Mouse (Mus musculus) limb, embryonic 13.5 days (tissue): ENCODE measurements around the gene Pde11a. TPM values are rescaled to one million over a fixed set of nuclear protein-coding genes. Genes with fewer than 3 reads are reported as not detected.

ENCODE experiments used
- ATAC-seq: fragments of 200-750 bp; cut with Nextera tagmentation; 2 replicates; pipeline ENCODE4 v1.8.0; 2017; ENCODE audit warnings: low read depth, moderate number of reproducible peaks, moderate TSS enrichment; ENCODE audit not compliant: low FRiP score
- H3K27ac ChIP-seq: fragments of 300-500 bp; sonication (generic); 2 replicates; pipeline ENCODE4 v1.5.1; 2015; ENCODE audit warnings: inconsistent platforms, mild to moderate bottlenecking, moderate library complexity
- H3K27me3 ChIP-seq: fragments of 300-500 bp; sonication (generic); 2 replicates; pipeline ENCODE4 v1.6.1; 2015; ENCODE audit warnings: mild to moderate bottlenecking, inconsistent platforms
- H3K36me3 ChIP-seq: fragments of 300-500 bp; sonication (generic); 2 replicates; pipeline ENCODE4 v1.6.1; 2015; ENCODE audit warnings: inconsistent platforms, mild to moderate bottlenecking, moderate library complexity
- H3K4me1 ChIP-seq: fragments of 300-500 bp; sonication (generic); 2 replicates; pipeline ENCODE4 v1.6.1; 2015; ENCODE audit warnings: inconsistent platforms
- H3K4me2 ChIP-seq: fragments of 300-500 bp; sonication (generic); replicated peaks from 2 replicates; pipeline ENCODE4 v1.6.1; 2015; ENCODE audit warnings: inconsistent platforms, mild to moderate bottlenecking, moderate library complexity
- H3K4me3 ChIP-seq: fragments of 300-500 bp; sonication (generic); 2 replicates; pipeline ENCODE4 v1.5.1; 2015; ENCODE audit warnings: moderate library complexity, mild to moderate bottlenecking, inconsistent platforms
- H3K9ac ChIP-seq: fragments of 300-500 bp; sonication (generic); 2 replicates; pipeline ENCODE4 v1.6.1; 2015; ENCODE audit warnings: mild to moderate bottlenecking, inconsistent platforms
- H3K9me3 ChIP-seq: fragments of 300-500 bp; sonication (generic); 2 replicates; pipeline ENCODE4 v1.6.1; 2016; ENCODE audit warnings: inconsistent platforms
- WGBS: fragments of 180-500 bp; shearing (Covaris S2); methylation state at CpG from one replicate; pipeline ENCODE4 v1.1.7; 2015; 5-methylcytosine and 5-hydroxymethylcytosine counted together
- polyA plus RNA-seq: library from polyadenylated mRNA; unstranded; fragments of >200 nt; fragmentation: Nextera tagmentation; extraction: Ambion mirVana; gene quantifications from 2 replicates; pipeline ENCODE4 v1.2.1, GENCODE M21; 2015

Gene Pde11a
- polyA plus RNA-seq, 1 experiment from 2014 or later, result 0.50 TPM

DNA sequence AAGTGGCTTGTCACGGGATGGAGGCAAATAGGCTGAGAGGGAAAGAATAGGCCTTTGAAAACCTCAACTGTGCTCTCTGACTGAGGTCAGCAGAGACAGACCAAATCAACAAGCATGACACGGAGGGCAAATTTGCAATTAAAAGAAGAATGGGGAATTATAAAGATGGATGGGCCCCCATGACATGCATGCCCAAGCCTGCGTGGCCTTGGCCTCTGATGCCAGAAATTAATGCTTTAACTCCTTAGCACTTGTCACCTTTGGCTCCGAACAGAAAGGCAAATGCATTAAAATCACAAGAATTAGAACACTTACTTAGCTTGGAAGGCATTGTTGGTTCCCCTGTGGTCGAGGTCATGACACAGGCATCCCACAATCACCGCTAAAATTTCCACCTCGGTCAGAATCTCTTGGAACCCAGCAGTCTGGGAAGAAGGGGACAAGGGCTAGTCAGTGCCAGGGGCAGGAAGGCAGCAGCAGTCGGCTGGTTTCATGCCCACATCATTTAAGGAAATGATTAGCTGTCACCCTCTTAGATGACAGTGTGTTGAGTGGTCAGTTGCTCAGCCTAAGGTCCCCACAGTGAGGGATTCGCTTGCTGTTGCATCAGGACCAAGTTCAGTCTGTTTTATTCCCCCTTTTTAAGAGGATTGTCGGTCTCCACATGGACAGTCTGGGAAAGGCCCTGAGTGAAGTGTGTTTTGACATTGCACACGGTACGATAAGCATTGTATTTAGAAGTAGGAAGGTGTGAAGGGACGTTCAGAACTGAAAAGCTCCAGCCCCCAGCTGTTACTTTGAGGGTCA, 279.7 kb downstream of the Pde11a start:
- H3K4me3 ChIP-seq, result no peak overlapping the region
- H3K9me3 ChIP-seq, result no peaks in the 10 kb centered on the region
- no peak overlapping the region for H3K9ac ChIP-seq
- peak overlapping the region; percentile 42; the same call in 1 of the 2 replicates for H3K4me2 ChIP-seq
- ATAC-seq, result no peak
- H3K4me1 ChIP-seq, result peaks cover 33% of the 10 kb centered on the region
- WGBS, result 53% methylated on average over 13 of the region's 13 CpGs
- peak overlapping the region; percentile 80 for H3K27ac ChIP-seq
- H3K36me3 ChIP-seq, result no peaks in the 10 kb centered on the region
- no peaks in the 10 kb centered on the region for H3K27me3 ChIP-seq

DNA sequence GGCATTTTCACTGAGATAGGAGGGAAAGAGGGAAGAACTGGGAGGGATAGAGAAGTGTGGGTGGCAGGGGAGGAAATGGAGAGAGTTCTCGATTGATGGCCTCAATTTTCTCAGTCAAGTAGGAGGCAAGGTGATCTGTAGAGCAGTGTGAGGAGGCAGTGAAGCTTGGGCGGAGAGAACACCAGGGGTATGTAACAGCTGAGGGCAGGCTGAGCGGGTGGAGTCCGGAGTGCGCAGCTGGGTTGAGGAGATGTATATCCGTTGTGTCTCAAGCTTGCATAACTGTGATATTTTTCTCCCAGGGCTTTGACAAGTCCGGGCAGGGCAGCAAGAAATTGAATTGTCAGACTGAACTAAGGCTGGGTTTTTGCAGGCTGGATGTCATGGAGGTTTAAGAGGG, 281.0 kb downstream of the Pde11a start:
- no peaks in the 10 kb centered on the region for H3K9me3 ChIP-seq
- no peak overlapping the region for H3K27ac ChIP-seq
- no peaks in the 10 kb centered on the region for H3K36me3 ChIP-seq
- ATAC-seq, result no peak
- no peak overlapping the region for H3K4me3 ChIP-seq
- H3K4me1 ChIP-seq, result peaks cover 36% of the 10 kb centered on the region
- no peak overlapping the region for H3K9ac ChIP-seq
- 81% methylated on average over 7 of the region's 7 CpGs for WGBS
- H3K4me2 ChIP-seq, result no peak overlapping the region
- no peaks in the 10 kb centered on the region for H3K27me3 ChIP-seq

DNA sequence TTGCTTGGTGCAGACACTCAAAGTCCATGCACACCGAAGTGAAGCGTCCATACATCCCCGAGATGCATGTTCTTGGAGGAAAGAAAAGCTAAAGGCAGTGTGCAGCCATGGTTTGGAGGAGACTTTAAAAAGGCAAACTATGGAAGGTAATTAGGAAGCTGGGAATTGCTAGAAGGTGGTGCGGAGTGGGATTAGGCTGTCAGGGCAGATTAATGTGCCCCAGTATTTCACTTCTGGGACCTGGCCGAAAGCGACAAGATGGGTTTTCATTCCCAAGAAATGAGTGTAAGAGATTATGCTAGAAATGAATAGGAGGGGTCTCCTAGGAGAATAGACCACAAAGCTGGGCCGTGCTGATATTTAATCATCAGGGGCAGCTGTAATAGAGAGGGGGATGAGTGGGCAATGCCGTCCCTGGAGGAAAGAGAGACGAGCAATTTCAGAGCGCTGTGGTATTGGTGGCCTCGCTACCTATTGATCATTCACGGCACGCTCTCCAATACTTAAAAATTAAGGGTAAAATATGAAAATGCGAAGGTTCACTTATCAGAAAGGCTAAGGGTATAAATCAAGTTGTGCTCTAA, 284.7 kb downstream of the Pde11a start:
- no peaks in the 10 kb centered on the region for H3K27me3 ChIP-seq
- H3K4me1 ChIP-seq, result peaks cover 13% of the 10 kb centered on the region
- H3K4me3 ChIP-seq, result no peak overlapping the region
- no peak overlapping the region for H3K9ac ChIP-seq
- no peaks in the 10 kb centered on the region for H3K9me3 ChIP-seq
- ATAC-seq, result no peak
- no peak overlapping the region for H3K4me2 ChIP-seq
- WGBS, result 70% methylated on average over 14 of the region's 14 CpGs
- no peaks in the 10 kb centered on the region for H3K36me3 ChIP-seq
- no peak overlapping the region for H3K27ac ChIP-seq

DNA sequence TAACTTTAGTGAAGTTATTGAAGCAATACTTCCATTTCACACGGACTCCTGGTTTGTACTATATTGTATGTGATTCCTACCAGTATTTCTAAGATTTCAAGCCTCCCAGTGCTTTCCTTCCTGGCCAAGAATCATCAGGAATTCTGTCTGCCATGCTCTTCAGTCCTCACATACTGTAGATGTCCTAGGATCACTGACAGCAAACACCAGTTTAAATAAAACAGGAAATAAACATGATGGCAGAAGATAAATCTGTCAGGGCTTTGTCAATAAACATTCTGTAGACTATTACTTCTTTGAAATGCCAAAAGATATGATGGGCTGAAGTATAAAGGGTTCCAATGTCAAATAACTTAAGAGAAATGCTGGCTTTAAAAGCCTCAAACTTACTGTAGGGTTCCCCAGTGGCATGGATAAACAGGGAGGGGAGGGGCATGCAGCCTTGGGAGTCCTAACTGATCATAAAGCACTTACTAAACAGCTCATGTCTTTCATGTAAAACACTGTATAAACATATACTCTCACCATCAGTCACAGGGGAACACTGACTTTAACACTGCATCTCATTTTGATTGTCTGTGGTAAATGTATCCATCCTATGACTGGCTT, 285.6 kb downstream of the Pde11a start:
- ATAC-seq, result no peak
- Histone ChIP-seq H3K4me3 (no peak overlapping the region), H3K27ac (no peak overlapping the region), H3K4me1 (peaks cover 9% of the 10 kb centered on the region; the same call in 1 of the 2 replicates), H3K9me3 (no peaks in the 10 kb centered on the region), H3K36me3 (no peaks in the 10 kb centered on the region), H3K9ac (no peak overlapping the region), H3K4me2 (no peak overlapping the region), H3K27me3 (no peaks in the 10 kb centered on the region)
- 81% methylated on average over 1 of the region's 1 CpGs for WGBS

DNA sequence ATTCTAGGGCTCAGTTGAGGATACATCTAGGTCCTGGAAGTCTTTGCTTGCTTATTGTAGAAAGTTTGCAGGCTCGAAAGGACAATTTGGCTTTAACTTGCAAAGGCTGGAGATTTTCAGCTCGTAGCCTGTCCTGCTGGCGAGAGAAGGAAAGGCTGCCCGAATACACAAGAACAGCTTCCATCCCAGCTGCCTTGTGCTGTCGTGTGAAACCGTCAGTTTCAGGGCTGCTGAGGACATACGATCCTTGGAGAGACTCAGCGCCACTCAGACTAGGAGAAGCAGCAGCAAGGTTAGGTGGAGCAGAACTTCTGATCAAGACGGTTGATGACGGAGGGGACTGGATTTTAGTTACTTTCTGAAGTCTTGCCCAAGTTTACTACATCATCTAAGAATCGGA, 287.2 kb downstream of the Pde11a start:
- Histone ChIP-seq H3K4me1 (peaks cover 3% of the 10 kb centered on the region; the same call in 1 of the 2 replicates), H3K9me3 (no peaks in the 10 kb centered on the region), H3K9ac (no peak overlapping the region), H3K36me3 (no peaks in the 10 kb centered on the region), H3K27ac (no peak overlapping the region), H3K4me2 (no peak overlapping the region), H3K4me3 (no peak overlapping the region), H3K27me3 (no peaks in the 10 kb centered on the region)
- ATAC-seq, result no peak
- 66% methylated on average over 11 of the region's 11 CpGs for WGBS

DNA sequence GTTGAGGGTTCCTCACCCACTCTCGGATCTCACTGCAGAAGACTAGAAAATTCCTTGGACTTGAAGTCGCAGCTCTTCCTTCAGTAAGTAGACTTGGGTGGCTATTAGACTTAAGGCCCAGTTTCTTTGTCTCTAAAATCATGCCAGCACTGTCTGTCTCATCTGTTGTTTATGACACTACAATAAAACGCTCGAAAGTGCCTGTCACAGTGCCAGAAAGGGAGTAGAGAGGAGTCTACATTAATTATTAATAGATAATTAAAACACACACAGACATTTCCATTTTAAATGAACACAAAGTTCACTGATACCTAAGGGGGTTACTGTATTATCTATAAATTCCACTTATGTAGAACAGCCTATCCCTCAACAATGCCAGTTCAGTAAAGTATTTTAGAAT, 287.7 kb downstream of the Pde11a start:
- Histone ChIP-seq H3K27ac (no peak overlapping the region), H3K9ac (no peak overlapping the region), H3K36me3 (no peaks in the 10 kb centered on the region), H3K9me3 (no peaks in the 10 kb centered on the region), H3K4me3 (no peak overlapping the region), H3K4me1 (peaks cover 3% of the 10 kb centered on the region; the same call in 1 of the 2 replicates), H3K27me3 (no peaks in the 10 kb centered on the region), H3K4me2 (no peak overlapping the region)
- no peak for ATAC-seq
- 71% methylated on average over 4 of the region's 4 CpGs for WGBS

DNA sequence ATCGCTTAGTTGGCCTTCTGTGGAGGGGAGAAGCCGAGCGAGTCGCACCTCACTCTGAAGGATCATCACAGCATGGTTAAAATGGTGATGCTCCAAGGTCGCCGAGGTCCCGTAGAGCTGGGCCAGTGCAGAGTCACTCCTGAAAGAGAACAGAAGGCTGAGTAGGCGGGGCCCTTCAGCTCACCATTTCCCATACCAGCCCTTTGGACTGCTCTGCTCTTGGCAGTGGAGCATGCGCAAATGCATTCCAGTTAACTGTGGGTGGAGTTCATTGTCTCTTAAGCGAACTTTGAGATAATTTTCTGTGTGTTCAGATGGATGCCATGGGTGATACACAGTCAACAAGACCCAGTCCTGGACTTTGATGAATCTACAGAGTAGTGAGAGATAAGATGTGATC, 288.5 kb downstream of the Pde11a start:
- ATAC-seq, result no peak
- 77% methylated on average over 10 of the region's 10 CpGs for WGBS
- H3K27me3 ChIP-seq, result no peaks in the 10 kb centered on the region
- H3K4me2 ChIP-seq, result no peak overlapping the region
- no peaks in the 10 kb centered on the region for H3K36me3 ChIP-seq
- no peak overlapping the region for H3K4me3 ChIP-seq
- H3K27ac ChIP-seq, result no peak overlapping the region
- no peak overlapping the region for H3K9ac ChIP-seq
- H3K4me1 ChIP-seq, result peaks cover 3% of the 10 kb centered on the region; the same call in 1 of the 2 replicates
- no peaks in the 10 kb centered on the region for H3K9me3 ChIP-seq

DNA sequence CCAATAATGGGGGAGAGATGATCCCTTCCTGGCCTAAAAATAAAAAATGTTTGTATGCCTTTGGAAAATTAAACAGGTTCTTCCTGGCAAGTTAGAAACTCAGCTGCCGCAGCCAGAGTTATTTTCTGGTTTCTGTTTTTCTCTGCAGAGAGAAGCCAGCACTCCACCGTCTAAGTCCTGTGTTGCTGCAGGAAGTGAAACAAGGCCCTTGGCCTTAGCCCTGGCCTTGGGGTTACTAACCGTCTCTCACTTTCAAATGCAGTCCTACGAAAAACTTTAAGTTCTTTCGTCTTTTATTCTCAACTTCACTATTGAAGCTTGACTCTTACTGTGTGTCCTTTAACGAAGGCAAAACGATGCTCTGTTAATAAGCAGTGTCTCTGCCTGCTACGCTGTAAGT, 289.0 kb downstream of the Pde11a start:
- no peak overlapping the region for H3K4me2 ChIP-seq
- no peaks in the 10 kb centered on the region for H3K36me3 ChIP-seq
- ATAC-seq, result no peak
- H3K9ac ChIP-seq, result no peak overlapping the region
- 60% methylated on average over 8 of the region's 8 CpGs for WGBS
- H3K4me3 ChIP-seq, result no peak overlapping the region
- peaks cover 7% of the 10 kb centered on the region; the same call in 1 of the 2 replicates for H3K4me1 ChIP-seq
- H3K27me3 ChIP-seq, result no peaks in the 10 kb centered on the region
- no peak overlapping the region for H3K27ac ChIP-seq
- no peaks in the 10 kb centered on the region for H3K9me3 ChIP-seq

DNA sequence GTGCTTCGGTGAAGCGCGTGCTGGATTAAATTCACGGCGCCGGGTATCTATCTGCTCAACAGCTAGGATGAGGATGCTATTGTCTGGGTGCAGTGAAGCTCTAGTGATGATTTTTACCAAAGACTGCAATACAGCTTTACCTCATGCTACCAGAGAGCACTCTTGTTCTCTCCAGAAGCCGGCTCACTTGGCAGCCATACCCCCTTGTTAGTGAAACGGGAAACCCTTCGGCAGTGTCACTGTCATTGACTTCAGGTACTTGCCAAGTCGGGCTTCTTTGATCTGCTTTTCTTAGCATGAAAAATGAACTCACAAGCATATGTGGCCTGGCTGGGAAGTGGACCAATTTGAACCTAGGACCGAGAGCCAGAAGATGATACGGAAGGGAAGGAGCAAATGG, 290.8 kb downstream of the Pde11a start:
- Histone ChIP-seq H3K27ac (no peak overlapping the region), H3K9me3 (no peaks in the 10 kb centered on the region), H3K4me3 (no peak overlapping the region), H3K4me2 (no peak overlapping the region), H3K9ac (no peak overlapping the region), H3K36me3 (no peaks in the 10 kb centered on the region), H3K4me1 (peaks cover 10% of the 10 kb centered on the region; the same call in 1 of the 2 replicates), H3K27me3 (no peaks in the 10 kb centered on the region)
- 87% methylated on average over 12 of the region's 12 CpGs for WGBS
- no peak for ATAC-seq

DNA sequence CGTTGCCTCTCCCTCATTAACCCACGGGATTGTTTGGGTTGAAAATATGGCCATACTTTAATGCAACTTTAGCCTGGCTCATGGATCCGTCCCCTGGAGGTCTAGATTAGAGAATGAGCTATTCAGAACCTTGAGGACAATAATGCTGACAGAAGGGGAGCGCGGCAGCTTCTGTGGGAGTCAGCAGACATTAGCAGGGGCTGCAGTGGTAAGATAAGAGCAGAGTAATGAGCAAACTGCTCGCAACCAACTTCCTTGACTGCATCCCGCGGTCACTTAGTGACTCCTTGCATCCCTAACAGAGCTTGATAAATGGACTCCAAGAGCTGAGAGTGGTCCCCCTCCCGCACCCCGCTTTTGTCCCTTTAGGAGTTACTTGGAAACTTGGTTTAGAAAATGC, 296.4 kb downstream of the Pde11a start:
- WGBS, result 89% methylated on average over 10 of the region's 10 CpGs
- no peak for ATAC-seq
- H3K4me1 ChIP-seq, result peaks cover 10% of the 10 kb centered on the region; the same call in 1 of the 2 replicates
- H3K4me3 ChIP-seq, result no peak overlapping the region
- no peak overlapping the region for H3K9ac ChIP-seq
- no peak overlapping the region for H3K4me2 ChIP-seq
- H3K36me3 ChIP-seq, result no peaks in the 10 kb centered on the region
- H3K27ac ChIP-seq, result no peak overlapping the region
- no peaks in the 10 kb centered on the region for H3K9me3 ChIP-seq
- H3K27me3 ChIP-seq, result no peaks in the 10 kb centered on the region

DNA sequence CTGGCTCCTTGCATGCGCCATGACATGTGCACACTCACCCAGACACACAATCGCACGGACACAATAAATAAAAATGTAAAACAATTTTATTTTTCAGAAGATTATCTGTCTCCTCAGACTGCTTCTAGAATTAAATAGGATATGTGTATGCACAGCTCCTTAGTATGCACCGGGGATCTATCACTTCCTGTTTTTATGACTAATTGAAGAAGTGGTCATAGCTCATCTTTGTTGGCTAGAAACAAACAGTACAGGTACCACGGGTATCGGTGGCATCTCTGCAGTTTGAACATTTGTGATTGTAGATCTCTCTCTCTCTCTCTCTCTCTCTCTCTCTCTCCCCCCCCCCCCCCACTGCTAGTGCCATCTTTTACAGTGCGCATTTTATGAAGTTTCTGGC, 298.5 kb downstream of the Pde11a start:
- H3K27ac ChIP-seq, result no peak overlapping the region

DNA sequence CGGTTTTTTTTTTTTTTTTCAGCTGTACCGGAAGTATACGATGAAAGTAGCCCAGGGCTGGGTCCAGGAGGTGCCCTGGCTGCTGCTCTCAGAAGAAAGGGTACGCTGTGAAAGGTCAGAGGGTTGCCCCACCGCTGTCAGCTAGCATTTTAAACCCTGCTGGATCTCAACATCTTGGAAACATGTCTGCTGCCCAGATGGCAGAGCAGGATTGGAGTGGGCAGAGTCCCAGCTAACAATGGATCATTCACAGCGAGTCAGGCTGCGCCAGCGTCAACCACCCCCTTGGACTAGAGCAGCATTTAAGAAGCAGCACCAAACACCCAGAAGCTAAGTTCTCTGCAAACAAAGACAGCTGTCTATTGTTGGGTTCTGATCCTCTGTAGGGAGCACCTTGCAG, 308.5 kb downstream of the Pde11a start:
- peak overlapping the region; percentile 12; the same call in 1 of the 2 replicates for H3K4me3 ChIP-seq
- no peak for ATAC-seq
- WGBS, result 15% methylated on average over 8 of the region's 8 CpGs

More for the DNA sequence above, 298.5 kb downstream of the Pde11a start:
- Histone ChIP-seq H3K4me3 (no peak overlapping the region), H3K4me2 (no peak overlapping the region), H3K9me3 (no peaks in the 10 kb centered on the region), H3K4me1 (peaks cover 10% of the 10 kb centered on the region; the same call in 1 of the 2 replicates), H3K27me3 (no peaks in the 10 kb centered on the region), H3K9ac (no peak overlapping the region), H3K36me3 (no peaks in the 10 kb centered on the region)
- WGBS, result 90% methylated on average over 7 of the region's 7 CpGs
- no peak for ATAC-seq

More for the DNA sequence above, 308.5 kb downstream of the Pde11a start:
- Histone ChIP-seq H3K9ac (no peak overlapping the region), H3K4me1 (peaks cover 29% of the 10 kb centered on the region), H3K27ac (peak overlapping the region; percentile 75; the same call in 1 of the 2 replicates), H3K36me3 (no peaks in the 10 kb centered on the region), H3K4me2 (peak overlapping the region; percentile 54), H3K9me3 (no peaks in the 10 kb centered on the region), H3K27me3 (no peaks in the 10 kb centered on the region)
